Mouse (Mus musculus) hindbrain, embryonic 16.5 days (tissue): ENCODE data around the gene Mpzl2. TPM values are rescaled to one million over a fixed set of nuclear protein-coding genes. Genes with fewer than 3 reads are reported as not detected.

Experiments used
- ATAC-seq: fragments of 200-750 bp; cut with Nextera tagmentation; 2 replicates; pipeline ENCODE4 v1.8.0; 2017; ENCODE audit warnings: moderate TSS enrichment, moderate library complexity
- H3K27ac ChIP-seq: fragments of 300-500 bp; sonication (generic); 2 replicates; pipeline ENCODE4 v1.5.1; 2014; ENCODE audit warnings: low read depth, mild to moderate bottlenecking, control low read depth, low read length, moderate library complexity
- H3K27me3 ChIP-seq: fragments of 300-500 bp; sonication (generic); replicated peaks from 2 replicates; pipeline ENCODE4 v1.6.1; 2014; ENCODE audit warnings: low read length; ENCODE audit not compliant: control insufficient read depth, insufficient read depth
- H3K36me3 ChIP-seq: fragments of 300-500 bp; sonication (generic); 2 replicates; pipeline ENCODE4 v1.6.1; 2014; ENCODE audit warnings: mild to moderate bottlenecking, low read length, moderate library complexity, mixed read lengths; ENCODE audit not compliant: control insufficient read depth, insufficient read depth
- H3K4me1 ChIP-seq: fragments of 300-500 bp; sonication (generic); 2 replicates; pipeline ENCODE4 v1.6.1; 2014; ENCODE audit warnings: low read depth, low read length; ENCODE audit not compliant: control insufficient read depth, insufficient read depth
- H3K4me2 ChIP-seq: fragments of 300-500 bp; sonication (generic); 2 replicates; pipeline ENCODE4 v1.6.1; 2014; ENCODE audit warnings: mild to moderate bottlenecking, low read length, control low read depth, moderate library complexity
- H3K4me3 ChIP-seq: fragments of 300-500 bp; sonication (generic); 2 replicates; pipeline ENCODE4 v1.5.1; 2014; ENCODE audit warnings: mild to moderate bottlenecking, low read length, control low read depth, moderate library complexity
- H3K9ac ChIP-seq: fragments of 300-500 bp; sonication (generic); 2 replicates; pipeline ENCODE4 v1.6.1; 2014; ENCODE audit warnings: low read depth, mild to moderate bottlenecking, control low read depth, low read length, moderate library complexity
- H3K9me3 ChIP-seq: fragments of 300-500 bp; sonication (generic); 2 replicates; pipeline ENCODE4 v1.6.1; 2014; ENCODE audit warnings: mild to moderate bottlenecking, low read length, moderate library complexity; ENCODE audit not compliant: control insufficient read depth
- WGBS: fragments of 180-500 bp; shearing (Covaris S2); extraction: QIAGEN DNeasy Blood & Tissue Kit; methylation state at CpG from one replicate; pipeline ENCODE4 v1.1.7; 2014; 5-methylcytosine and 5-hydroxymethylcytosine counted together
- polyA plus RNA-seq: library from polyadenylated mRNA; unstranded; fragments of >200 nt; fragmentation: Nextera tagmentation; extraction: Ambion mirVana; gene quantifications from 2 replicates; pipeline ENCODE4 v1.2.1, GENCODE M21; 2015

Gene Mpzl2
- polyA plus RNA-seq, 1 experiment from 2014 or later: 2.5 TPM

- H3K4me1 ChIP-seq: no peaks in the 10 kb centered on the region
- no peaks in the 10 kb centered on the region for H3K9me3 ChIP-seq
- no peak overlapping the region for H3K4me2 ChIP-seq
- H3K4me3 ChIP-seq: no peak overlapping the region
- no peak overlapping the region for H3K27ac ChIP-seq
- H3K36me3 ChIP-seq: no peaks in the 10 kb centered on the region
- H3K9ac ChIP-seq: no peak overlapping the region
- 61% methylated on average over 3 of the region's 3 CpGs for WGBS
- peaks cover 5% of the 10 kb centered on the region; the same call in 1 of the 2 replicates for H3K27me3 ChIP-seq
- no peak for ATAC-seq
These were observed 23.1 kb downstream of the Mpzl2 start for GRCm38 (mm10) chr9:45062677-45063076.

- Histone ChIP-seq H3K9ac (no peak overlapping the region), H3K27me3 (peaks cover 5% of the 10 kb centered on the region; the same call in 1 of the 2 replicates), H3K4me3 (no peak overlapping the region), H3K4me1 (no peaks in the 10 kb centered on the region), H3K36me3 (no peaks in the 10 kb centered on the region), H3K27ac (no peak overlapping the region), H3K4me2 (no peak overlapping the region), H3K9me3 (no peaks in the 10 kb centered on the region)
- 87% methylated on average over 6 of the region's 6 CpGs for WGBS
- ATAC-seq: no peak
These were observed 24.8 kb downstream of the Mpzl2 start for GRCm38 (mm10) chr9:45064421-45064820.

- no peak overlapping the region for H3K4me3 ChIP-seq
- no peaks in the 10 kb centered on the region for H3K4me1 ChIP-seq
- 89% methylated on average over 4 of the region's 4 CpGs for WGBS
- H3K9ac ChIP-seq: no peak overlapping the region
- ATAC-seq: no peak
- no peaks in the 10 kb centered on the region for H3K9me3 ChIP-seq
- no peaks in the 10 kb centered on the region for H3K27me3 ChIP-seq
- no peak overlapping the region for H3K4me2 ChIP-seq
- no peak overlapping the region for H3K27ac ChIP-seq
- no peaks in the 10 kb centered on the region for H3K36me3 ChIP-seq
These were observed 27.1 kb downstream of the Mpzl2 start for GRCm38 (mm10) chr9:45066735-45067134.

GRCm38 (mm10) chr9:45071800-45072199 lies 32.2 kb downstream of the Mpzl2 start:
- Histone ChIP-seq H3K9ac (no peak overlapping the region), H3K4me1 (no peaks in the 10 kb centered on the region), H3K9me3 (no peaks in the 10 kb centered on the region), H3K4me2 (no peak overlapping the region), H3K4me3 (no peak overlapping the region), H3K36me3 (no peaks in the 10 kb centered on the region), H3K27ac (no peak overlapping the region), H3K27me3 (no peaks in the 10 kb centered on the region)
- no peak for ATAC-seq
- 62% methylated on average over 3 of the region's 3 CpGs for WGBS

GRCm38 (mm10) chr9:45077859-45078258 lies 38.3 kb downstream of the Mpzl2 start:
- Histone ChIP-seq H3K4me3 (no peak overlapping the region), H3K27me3 (no peaks in the 10 kb centered on the region), H3K9me3 (no peaks in the 10 kb centered on the region), H3K4me1 (no peaks in the 10 kb centered on the region), H3K9ac (no peak overlapping the region), H3K36me3 (no peaks in the 10 kb centered on the region), H3K27ac (no peak overlapping the region), H3K4me2 (no peak overlapping the region)
- no peak for ATAC-seq
- WGBS: 71% methylated on average over 3 of the region's 3 CpGs

- Histone ChIP-seq H3K9ac (no peak within 1 kb of the TSS), H3K36me3 (no peaks in the 10 kb centered on the region), H3K27me3 (no peaks in the 10 kb centered on the region), H3K27ac (no peak within 1 kb of the TSS), H3K4me1 (no peaks in the 10 kb centered on the region), H3K4me3 (no peak within 1 kb of the TSS), H3K4me2 (no peak within 1 kb of the TSS), H3K9me3 (no peaks in the 10 kb centered on the region)
- WGBS: 86% methylated on average over 5 of the region's 5 CpGs
- ATAC-seq: no peak
These were observed 39.4 kb downstream of the Mpzl2 start, which contains the start of gene Jaml for GRCm38 (mm10) chr9:45079011-45079410. Jaml (plus strand) TSS chr9:45079183.

- Histone ChIP-seq H3K27me3 (no peaks in the 10 kb centered on the region), H3K4me2 (no peak overlapping the region), H3K27ac (no peak overlapping the region), H3K9ac (no peak overlapping the region), H3K4me1 (no peaks in the 10 kb centered on the region), H3K9me3 (no peaks in the 10 kb centered on the region), H3K4me3 (no peak overlapping the region), H3K36me3 (no peaks in the 10 kb centered on the region)
- ATAC-seq: no peak
- 92% methylated on average over 3 of the region's 3 CpGs for WGBS
These were observed 43.5 kb downstream of the Mpzl2 start for GRCm38 (mm10) chr9:45083132-45083531.

- no peaks in the 10 kb centered on the region for H3K27me3 ChIP-seq
- H3K4me2 ChIP-seq: no peak overlapping the region
- no peak overlapping the region for H3K27ac ChIP-seq
- H3K9ac ChIP-seq: no peak overlapping the region
- WGBS: 79% methylated on average over 5 of the region's 5 CpGs
- no peaks in the 10 kb centered on the region for H3K9me3 ChIP-seq
- H3K4me1 ChIP-seq: no peaks in the 10 kb centered on the region
- no peaks in the 10 kb centered on the region for H3K36me3 ChIP-seq
- no peak for ATAC-seq
- no peak overlapping the region for H3K4me3 ChIP-seq
These were observed 45.0 kb downstream of the Mpzl2 start for GRCm38 (mm10) chr9:45084556-45084955.

- no peak for ATAC-seq
- H3K4me1 ChIP-seq: no peaks in the 10 kb centered on the region
- H3K27ac ChIP-seq: no peak overlapping the region
- H3K4me3 ChIP-seq: no peak overlapping the region
- no peak overlapping the region for H3K4me2 ChIP-seq
- H3K9ac ChIP-seq: no peak overlapping the region
- H3K27me3 ChIP-seq: no peaks in the 10 kb centered on the region
- H3K36me3 ChIP-seq: no peaks in the 10 kb centered on the region
- 79% methylated on average over 12 of the region's 12 CpGs for WGBS
- H3K9me3 ChIP-seq: no peaks in the 10 kb centered on the region
These were observed 46.4 kb downstream of the Mpzl2 start for GRCm38 (mm10) chr9:45085741-45086690.
